Comparison of ENCODE assay signal across 12 mouse cellular contexts in the genomic region with DNA sequence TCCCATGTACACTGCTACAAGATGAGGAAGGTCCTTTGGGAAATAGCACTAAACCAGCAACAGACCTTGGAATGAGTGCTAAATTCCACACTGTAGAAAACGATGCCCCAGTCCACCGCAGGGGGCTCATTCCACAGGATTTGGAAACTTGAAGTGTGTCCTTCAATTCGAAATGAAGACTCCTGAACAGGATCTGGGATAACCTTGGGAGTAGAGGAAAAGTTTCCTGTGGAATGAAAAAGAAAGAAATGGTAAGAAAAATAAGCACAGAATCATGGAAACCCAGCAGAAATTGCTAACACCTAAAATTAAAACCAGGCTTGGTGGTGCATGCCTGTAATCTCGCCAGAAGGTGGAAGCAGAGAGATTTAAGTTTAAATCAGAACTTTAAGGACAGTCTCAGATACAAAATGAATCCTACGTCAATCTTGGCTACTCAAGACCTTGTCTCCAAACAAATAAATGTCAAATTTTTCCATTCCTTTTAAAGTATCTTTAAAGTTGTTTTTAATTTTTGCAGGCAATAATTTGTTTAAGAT.
DNase-seq lines count a peak whose midpoint lies in the region; ATAC-seq and TF ChIP-seq lines count a peak whose summit lies in the region.
"Had no signal": no experiment of that assay in that cellular context is flagged by ENCODE, and none has a peak within 500 bp of the region (broad histone marks: within the 10 kb centered on the region; RNA-seq: fewer than 3 reads in every experiment).

No protein-coding gene starts in this region.

- no peak overlapping the region for H3K9ac ChIP-seq in embryonic facial prominence, embryonic 13.5 days
- H3K9ac ChIP-seq: hindbrain, embryonic 13.5 days; neural tube, embryonic 13.5 days had no signal

- H3K4me2 ChIP-seq in embryonic facial prominence, embryonic 13.5 days: no peak overlapping the region
- H3K4me2 ChIP-seq: hindbrain, embryonic 13.5 days; neural tube, embryonic 13.5 days had no signal

- no peaks in the 10 kb centered on the region for H3K9me3 ChIP-seq in E14TG2a.4 (ENCODE audit: low read length)
- no peaks in the 10 kb centered on the region for H3K9me3 ChIP-seq in embryonic facial prominence, embryonic 13.5 days
- H3K9me3 ChIP-seq: hindbrain, embryonic 13.5 days; megakaryocyte, embryonic 14.5 days; neural tube, embryonic 13.5 days had no signal

- no peaks in the 10 kb centered on the region for H3K27me3 ChIP-seq in E14TG2a.4 (ENCODE audit: insufficient read depth, low read length)
- no peaks in the 10 kb centered on the region for H3K27me3 ChIP-seq in embryonic facial prominence, embryonic 13.5 days
- H3K27me3 ChIP-seq: hindbrain, embryonic 13.5 days; megakaryocyte, embryonic 14.5 days; neural tube, embryonic 13.5 days had no signal

- H3K36me3 ChIP-seq in E14TG2a.4 (ENCODE audit: insufficient read depth, low read length): no peaks in the 10 kb centered on the region
- no peaks in the 10 kb centered on the region for H3K36me3 ChIP-seq in embryonic facial prominence, embryonic 13.5 days
- H3K36me3 ChIP-seq: hindbrain, embryonic 13.5 days; neural tube, embryonic 13.5 days had no signal

- intact Hi-C loops in gastrocnemius, adult 2 months (cut with DNase I): no loop called here
- intact Hi-C loops in left cerebral cortex, adult 2 months (cut with DNase I): no loop called here

- H3K4me1 ChIP-seq in E14TG2a.4 (replicated peaks; ENCODE audit: low read depth, low read length): no peaks in the 10 kb centered on the region
- no peaks in the 10 kb centered on the region for H3K4me1 ChIP-seq in embryonic facial prominence, embryonic 13.5 days
- H3K4me1 ChIP-seq: hindbrain, embryonic 13.5 days; neural tube, embryonic 13.5 days had no signal

- peak; percentile 27; the same call in 1 of the 2 replicates for TF ChIP-seq CTCF in gastrocnemius, adult 2 months (IDR thresholded peaks at IDR 0.05)
- peak; percentile 32 for TF ChIP-seq CTCF in left cerebral cortex, adult 2 months (IDR thresholded peaks at IDR 0.05)
- peak; percentile 23 for TF ChIP-seq CTCF in E14TG2a.4 (conservative IDR thresholded peaks at IDR 0.05; ENCODE audit: low read length)

- no peak overlapping the region for H3K27ac ChIP-seq in gastrocnemius, adult 2 months
- H3K27ac ChIP-seq in left cerebral cortex, adult 2 months: no peak overlapping the region
- H3K27ac ChIP-seq in embryonic facial prominence, embryonic 13.5 days: no peak overlapping the region
- H3K27ac ChIP-seq: hindbrain, embryonic 13.5 days; neural tube, embryonic 13.5 days had no signal

- peak; percentile 26; the same call in 1 of the 2 replicates for ATAC-seq in embryonic facial prominence, embryonic 13.5 days (ENCODE audit: insufficient number of reproducible peaks, insufficient read depth, low FRiP score, low TSS enrichment, low read depth)

- DNase-seq in gastrocnemius, adult 2 months: no peak
- no peak for DNase-seq in gastrocnemius, postnatal 25 days
- no peak for DNase-seq in left cerebral cortex, adult 2 months (ENCODE audit: extremely low spot score in 1 of 2, low spot score in 2 of 2)
- DNase-seq in left cerebral cortex, adult 18-20 months (ENCODE audit: low spot score in 2 of 2): no peak
- DNase-seq in thymus, adult 18-20 months: no peak
- DNase-seq in urinary bladder, postnatal 36 days (ENCODE audit: low spot score in 2 of 2): no peak
- DNase-seq: cerebellum, adult 9-10 months had no signal

- 39% methylated on average over 5 of the region's 5 CpGs for WGBS in embryonic facial prominence, embryonic 13.5 days

- H3K4me3 ChIP-seq in gastrocnemius, adult 2 months: no peak overlapping the region
- no peak overlapping the region for H3K4me3 ChIP-seq in left cerebral cortex, adult 2 months
- H3K4me3 ChIP-seq in E14TG2a.4 (replicated peaks; ENCODE audit: low read length): no peak overlapping the region
- H3K4me3 ChIP-seq in embryonic facial prominence, embryonic 13.5 days: no peak overlapping the region
- H3K4me3 ChIP-seq: hindbrain, embryonic 13.5 days; megakaryocyte, embryonic 14.5 days; neural tube, embryonic 13.5 days had no signal
